Mouse (Mus musculus) kidney, postnatal 10 days (tissue): ENCODE data around the gene Gtpbp3.

Experiments used
- DNase-seq: peaks from one replicate; pipeline ENCODE4 v3.0.0; 2021; ENCODE audit warnings: mixed read lengths

The Gtpbp3 gene

GRCm38 (mm10) chr8:71497881-71498501, 10.1 kb downstream of the Gtpbp3 start:
- peak; percentile 68 for DNase-seq

DNA sequence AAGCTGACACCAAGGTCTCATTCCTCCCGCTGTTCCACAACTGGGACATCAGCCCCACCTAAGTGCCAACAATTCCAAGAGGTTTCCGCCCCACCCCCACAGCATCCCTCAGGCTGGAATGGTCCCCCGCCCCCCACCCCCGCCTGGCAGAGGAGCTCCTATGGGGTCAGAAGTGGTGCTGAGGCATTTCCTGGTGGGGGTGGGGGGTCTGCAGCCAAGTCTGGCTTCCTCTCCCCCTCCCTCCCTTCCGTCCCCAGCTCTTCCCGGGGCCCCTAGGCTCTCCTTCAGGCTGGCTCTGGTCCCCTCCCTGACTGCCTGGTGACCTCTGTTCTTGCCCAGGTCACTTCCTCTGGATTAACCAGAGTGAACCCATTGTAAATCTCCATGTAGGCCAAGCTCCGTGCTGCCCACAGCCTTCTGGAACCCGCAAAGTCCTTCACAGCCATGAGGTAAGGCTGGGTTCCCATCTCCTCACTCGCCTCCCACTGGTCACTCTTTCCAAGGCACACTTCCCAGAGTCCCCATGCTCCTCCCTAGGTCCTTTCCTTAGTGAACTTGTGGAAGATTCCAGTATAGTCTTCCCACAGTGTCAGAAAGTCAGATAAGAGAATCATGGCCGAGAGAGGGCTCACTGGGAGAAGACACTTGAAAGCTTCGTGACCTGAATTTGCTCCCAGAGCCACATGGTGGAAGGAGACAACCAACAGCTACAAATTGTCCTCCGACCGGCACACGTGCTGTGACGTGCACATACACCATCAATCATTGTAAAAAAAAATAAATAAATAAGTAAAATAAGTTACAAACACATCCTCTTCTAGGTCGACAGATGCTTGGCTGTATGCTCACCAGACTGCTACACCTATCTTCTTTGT, 11.2 kb downstream of the Gtpbp3 start:
- DNase-seq: peak; percentile 82

- DNase-seq: no peak
Observed at GRCm38 (mm10) chr8:71504349-71504748, 16.4 kb downstream of the Gtpbp3 start.

GRCm38 (mm10) chr8:71505326-71505725, 17.4 kb downstream of the Gtpbp3 start:
- DNase-seq: no peak

DNA sequence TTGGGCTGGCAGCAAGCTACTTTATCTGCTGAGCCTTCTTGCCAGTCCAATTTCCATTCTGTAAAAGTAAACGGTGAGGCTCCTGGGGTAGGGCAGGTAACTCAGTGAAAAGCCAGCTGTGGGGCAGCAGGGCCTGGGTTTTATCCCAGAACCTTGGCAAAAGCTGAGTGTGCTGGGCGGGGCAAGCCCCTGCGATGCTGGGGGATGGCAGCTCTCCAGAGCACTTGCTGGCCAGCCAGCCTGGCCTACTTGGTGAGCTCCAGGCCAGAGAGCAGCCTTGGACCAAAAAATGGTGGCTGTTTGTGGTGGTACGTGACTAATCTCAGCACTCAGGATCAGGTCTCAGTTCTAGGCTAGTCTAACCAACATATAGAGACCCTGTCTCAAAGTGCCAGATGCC, 18.1 kb downstream of the Gtpbp3 start:
- DNase-seq: no peak

DNA sequence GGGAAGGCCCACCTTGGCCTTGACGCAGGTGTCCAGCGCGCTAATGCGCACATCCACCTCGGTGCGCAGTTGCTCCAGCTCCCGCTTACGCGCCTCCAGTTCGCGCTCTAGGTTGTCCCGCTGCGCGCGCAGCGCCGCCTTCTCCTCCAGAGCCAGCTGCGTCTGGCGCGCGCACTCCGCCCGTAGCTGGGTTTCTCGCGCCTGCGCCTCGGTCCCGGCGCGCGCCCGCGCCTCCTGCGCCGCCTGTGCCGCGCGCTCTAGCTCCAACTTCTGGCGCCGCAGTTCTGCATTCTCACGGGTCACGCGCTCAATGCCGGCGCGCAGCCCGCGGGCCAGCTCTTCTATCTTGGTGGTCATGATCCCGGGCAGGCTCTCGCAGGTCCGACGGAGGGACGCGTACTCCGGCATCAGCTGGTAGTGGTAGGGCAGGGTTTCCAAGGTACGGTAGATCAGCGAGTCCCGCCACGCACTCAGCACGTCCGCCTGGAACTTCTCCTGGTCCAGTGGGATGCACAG, 19.7 kb downstream of the Gtpbp3 start:
- DNase-seq: peak; percentile 91

- no peak for DNase-seq
Observed at GRCm38 (mm10) chr8:71509316-71509715, 21.4 kb downstream of the Gtpbp3 start.

GRCm38 (mm10) chr8:71511644-71512043, 23.7 kb downstream of the Gtpbp3 start, which contains the start of gene Plvap:
Gene Plvap, minus strand, starts transcription at chr8:71511752.
- peak; percentile 64 for DNase-seq

- DNase-seq: peak; percentile 63
Observed at GRCm38 (mm10) chr8:71513018-71513754, 25.3 kb downstream of the Gtpbp3 start.

DNA sequence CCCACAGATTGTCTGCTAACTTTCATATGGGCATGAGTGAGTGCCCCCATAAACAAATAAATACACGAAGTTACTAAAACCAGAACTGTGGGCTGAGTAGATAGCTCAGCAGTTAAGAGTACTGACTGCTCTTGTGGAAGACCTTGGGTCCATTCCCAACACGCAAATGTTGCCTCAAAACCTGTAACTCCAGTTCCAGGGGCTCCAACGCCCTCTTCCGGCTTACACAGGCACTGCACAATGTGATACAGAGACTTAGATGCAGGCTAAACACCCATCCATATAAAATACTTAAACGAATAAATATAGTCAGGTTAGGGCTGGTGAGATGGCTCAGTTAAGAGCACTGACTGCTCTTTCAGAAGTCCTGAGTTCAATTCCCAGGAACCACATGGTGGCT, 27.1 kb downstream of the Gtpbp3 start:
- DNase-seq: no peak

DNA sequence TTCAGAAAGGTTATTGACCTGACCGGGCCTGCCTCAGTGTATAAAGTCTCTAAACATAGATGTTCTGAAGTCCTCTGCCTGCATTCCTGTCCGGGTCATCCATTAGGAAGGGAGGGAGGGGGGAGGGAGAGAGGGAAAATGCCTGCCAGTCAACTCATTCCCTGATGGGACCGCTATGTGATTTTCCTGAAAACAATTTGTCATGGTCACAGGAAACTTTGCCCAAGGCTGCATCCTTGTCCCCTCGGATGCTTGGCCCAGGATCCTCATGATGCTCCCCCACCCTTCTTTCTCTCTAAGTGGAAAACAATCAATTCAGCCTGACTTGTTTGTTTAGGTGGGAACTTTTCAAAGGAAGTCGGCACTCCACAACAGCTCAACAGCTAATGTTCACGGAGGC, 28.9 kb downstream of the Gtpbp3 start:
- peak; percentile 45 for DNase-seq

DNA sequence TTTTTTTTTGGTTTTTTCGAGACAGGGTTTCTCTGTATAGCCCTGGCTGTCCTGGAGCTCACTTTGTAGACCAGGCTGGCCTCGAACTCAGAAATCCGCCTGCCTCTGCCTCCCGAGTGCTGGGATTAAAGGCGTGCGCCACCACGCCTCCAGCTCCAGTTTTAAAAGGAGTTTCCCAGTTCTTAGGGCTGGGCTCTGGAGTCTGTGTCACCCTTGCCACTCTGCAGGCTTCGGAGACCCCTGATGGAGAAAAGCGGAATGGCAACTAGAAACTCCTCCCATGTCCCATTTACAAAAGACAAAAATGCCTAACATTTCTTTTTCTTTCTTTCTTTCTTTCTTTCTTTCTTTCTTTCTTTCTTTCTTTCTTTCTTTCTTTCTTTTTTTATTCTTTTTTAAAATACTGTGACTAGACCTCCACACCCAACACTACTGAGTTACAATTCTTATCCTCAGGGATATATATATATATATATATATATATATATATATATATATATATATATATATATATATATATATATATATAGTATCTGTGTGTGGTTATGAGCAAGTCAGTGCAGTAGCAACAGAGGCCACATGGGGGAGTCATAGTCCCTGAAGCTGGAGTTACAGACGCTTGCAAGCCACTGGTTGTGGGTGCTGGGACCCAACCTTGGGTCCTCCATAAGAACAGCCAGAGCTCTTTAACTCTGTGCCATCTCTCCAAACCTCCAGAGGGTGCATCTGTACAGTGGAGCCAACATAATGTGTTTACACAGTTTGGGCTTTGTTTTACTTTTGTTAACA, 31.3 kb downstream of the Gtpbp3 start:
- peak; percentile 84 for DNase-seq

- DNase-seq: peak; percentile 98
Observed at GRCm38 (mm10) chr8:71521634-71522033, 33.7 kb downstream of the Gtpbp3 start.

GRCm38 (mm10) chr8:71525226-71526050, 37.5 kb downstream of the Gtpbp3 start, which contains the start of gene Ccdc194:
Gene Ccdc194, minus strand, starts transcription at chr8:71525711.
- DNase-seq: no peak

- DNase-seq: peak; percentile 37
Observed at GRCm38 (mm10) chr8:71526272-71526671, 38.4 kb downstream of the Gtpbp3 start.

DNA sequence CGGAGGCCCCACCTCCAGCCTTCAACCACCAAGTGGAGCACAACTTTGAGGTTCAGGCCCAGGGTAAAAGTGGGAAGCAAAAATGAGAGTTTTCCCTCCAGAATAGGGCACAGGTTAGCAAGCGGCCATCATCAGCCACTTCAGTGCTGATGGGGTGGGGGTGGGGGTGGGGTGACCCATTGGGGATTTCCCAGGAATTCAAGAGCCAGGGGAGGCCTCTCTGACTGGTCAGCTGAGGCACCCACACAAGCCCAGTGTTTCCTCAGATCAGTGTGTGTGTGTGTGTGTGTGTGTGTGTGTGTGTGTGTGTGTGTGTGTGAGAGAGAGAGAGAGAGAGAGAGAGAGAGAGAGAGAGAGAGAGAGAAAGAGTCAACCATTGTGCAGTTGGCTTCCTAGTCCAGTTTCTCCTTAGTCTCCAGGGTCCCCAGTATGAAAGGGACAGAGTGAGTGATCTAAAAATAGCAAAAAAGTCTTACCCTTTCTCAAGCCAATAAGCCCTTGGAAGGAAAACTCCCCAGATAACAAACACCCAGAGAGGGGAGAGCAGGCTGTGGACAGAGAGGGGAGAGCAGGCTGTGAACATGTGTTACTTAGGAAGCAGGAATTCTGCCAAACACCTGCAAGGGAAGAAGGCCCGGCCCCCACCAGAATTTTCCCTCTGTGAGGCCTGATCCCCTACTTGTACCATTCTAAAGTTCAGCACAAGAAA, 39.4 kb downstream of the Gtpbp3 start:
- no peak for DNase-seq

GRCm38 (mm10) chr8:71528362-71529073, 40.6 kb downstream of the Gtpbp3 start:
- peak; percentile 73 for DNase-seq

DNA sequence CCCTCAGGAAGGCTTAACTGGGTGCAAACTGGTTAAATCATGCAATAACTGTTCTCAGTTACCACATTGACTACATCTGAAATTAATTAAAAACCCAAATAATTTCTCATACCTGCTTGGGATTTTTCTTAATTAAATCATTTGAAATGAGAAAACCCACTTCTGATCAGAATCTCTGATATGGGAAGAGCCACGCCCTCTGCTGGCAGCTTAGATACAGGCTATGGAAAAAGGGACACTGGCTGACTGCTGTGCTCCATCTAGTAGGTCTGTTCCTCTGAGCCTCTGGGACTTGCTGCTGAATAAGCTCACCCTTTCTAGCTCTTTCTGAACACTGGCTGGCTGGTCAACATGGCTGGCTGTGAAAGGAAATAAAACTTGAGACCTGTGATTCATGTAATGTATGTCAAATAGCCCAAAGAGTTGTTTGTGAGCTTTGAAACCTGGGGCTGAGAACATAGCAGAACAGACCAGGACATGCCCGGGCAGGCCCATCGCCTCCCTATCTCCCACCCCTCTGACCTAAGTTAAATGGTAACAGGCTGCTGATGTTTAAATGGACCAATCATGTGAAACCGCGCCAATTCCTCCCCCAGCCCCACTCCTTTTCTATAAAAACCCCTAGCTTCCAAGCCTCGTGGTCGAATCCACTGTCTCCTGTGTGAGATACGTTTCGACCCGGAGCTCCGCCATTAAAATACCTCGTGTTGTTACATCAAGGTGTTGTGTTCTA, 43.0 kb downstream of the Gtpbp3 start:
- peak; percentile 67 for DNase-seq

- DNase-seq: peak; percentile 28
Observed at GRCm38 (mm10) chr8:71534263-71534810, 46.4 kb downstream of the Gtpbp3 start.
